Mouse (Mus musculus): ENCODE results near the gene Vtcn1.
"Not testable (repeated sequence)": the region's sequence is repeated elsewhere in the genome, so short reads cannot be mapped to it uniquely, and the experiment has no call there.

Vtcn1 gene

GRCm38 (mm10) chr3:100825225-100825965 lies at the start of gene Vtcn1:
TSS of gene Vtcn1 (plus strand) at chr3:100825459.
- DNase-seq (ENCODE audit: low spot score): no peak

GRCm38 (mm10) chr3:100776967-100777366 lies 48.3 kb upstream of the Vtcn1 start:
- no peak for DNase-seq (ENCODE audit: low spot score)

GRCm38 (mm10) chr3:100777568-100777967 lies 47.7 kb upstream of the Vtcn1 start:
- DNase-seq (ENCODE audit: low spot score): no peak

GRCm38 (mm10) chr3:100786076-100786475 lies 39.2 kb upstream of the Vtcn1 start:
- DNase-seq (ENCODE audit: low spot score): no peak

- DNase-seq (ENCODE audit: low spot score): no peak
These were observed 33.6 kb upstream of the Vtcn1 start for GRCm38 (mm10) chr3:100791670-100792069.

GRCm38 (mm10) chr3:100793345-100793744 lies 31.9 kb upstream of the Vtcn1 start:
- no peak for DNase-seq (ENCODE audit: low spot score)

- no peak for DNase-seq (ENCODE audit: low spot score)
These were observed 28.7 kb upstream of the Vtcn1 start for GRCm38 (mm10) chr3:100796571-100796970.

- no peak for DNase-seq (ENCODE audit: low spot score)
These were observed 27.8 kb upstream of the Vtcn1 start for GRCm38 (mm10) chr3:100797166-100798145.

- no peak for DNase-seq (ENCODE audit: low spot score)
These were observed 26.3 kb upstream of the Vtcn1 start for GRCm38 (mm10) chr3:100798872-100799422.

GRCm38 (mm10) chr3:100804975-100805374 lies 20.3 kb upstream of the Vtcn1 start:
- no peak for DNase-seq (ENCODE audit: low spot score)

- DNase-seq (ENCODE audit: low spot score): no peak
These were observed 19.3 kb upstream of the Vtcn1 start for GRCm38 (mm10) chr3:100805925-100806324.

- DNase-seq (ENCODE audit: low spot score): no peak
These were observed 14.8 kb upstream of the Vtcn1 start for GRCm38 (mm10) chr3:100810461-100810860.

GRCm38 (mm10) chr3:100811836-100812235 lies 13.4 kb upstream of the Vtcn1 start:
- no peak for DNase-seq (ENCODE audit: low spot score)

GRCm38 (mm10) chr3:100815490-100815889 lies 9.8 kb upstream of the Vtcn1 start:
- not testable (repeated sequence) for DNase-seq (ENCODE audit: low spot score)

GRCm38 (mm10) chr3:100818709-100819108 lies 6.5 kb upstream of the Vtcn1 start:
- no peak for DNase-seq (ENCODE audit: low spot score)

- DNase-seq (ENCODE audit: low spot score): no peak
These were observed 5.7 kb upstream of the Vtcn1 start for GRCm38 (mm10) chr3:100819571-100819970.

GRCm38 (mm10) chr3:100820852-100821251 lies 4.4 kb upstream of the Vtcn1 start:
- no peak for DNase-seq (ENCODE audit: low spot score)

GRCm38 (mm10) chr3:100821276-100821675 lies 4.0 kb upstream of the Vtcn1 start:
- DNase-seq (ENCODE audit: low spot score): no peak

GRCm38 (mm10) chr3:100843784-100844183 lies 18.5 kb downstream of the Vtcn1 start:
- DNase-seq (ENCODE audit: low spot score): no peak

GRCm38 (mm10) chr3:100844366-100844765 lies 19.1 kb downstream of the Vtcn1 start:
- DNase-seq (ENCODE audit: low spot score): no peak

- no peak for DNase-seq (ENCODE audit: low spot score)
These were observed 23.1 kb downstream of the Vtcn1 start for GRCm38 (mm10) chr3:100848348-100848747.

GRCm38 (mm10) chr3:100850468-100850867 lies 25.2 kb downstream of the Vtcn1 start:
- DNase-seq (ENCODE audit: low spot score): no peak

Measured in c-Kit-positive CD71-positive TER-119-positive erythroid progenitor cells, embryonic 14.5 days (primary cell).